Mouse (Mus musculus): ENCODE results near the gene Acsm1. TPM values are rescaled to one million over a fixed set of nuclear protein-coding genes. Genes with fewer than 3 reads are reported as not detected.

Acsm1 gene
- total and polyA plus RNA-seq, 2 experiments from 2014 or later = not detected

DNA sequence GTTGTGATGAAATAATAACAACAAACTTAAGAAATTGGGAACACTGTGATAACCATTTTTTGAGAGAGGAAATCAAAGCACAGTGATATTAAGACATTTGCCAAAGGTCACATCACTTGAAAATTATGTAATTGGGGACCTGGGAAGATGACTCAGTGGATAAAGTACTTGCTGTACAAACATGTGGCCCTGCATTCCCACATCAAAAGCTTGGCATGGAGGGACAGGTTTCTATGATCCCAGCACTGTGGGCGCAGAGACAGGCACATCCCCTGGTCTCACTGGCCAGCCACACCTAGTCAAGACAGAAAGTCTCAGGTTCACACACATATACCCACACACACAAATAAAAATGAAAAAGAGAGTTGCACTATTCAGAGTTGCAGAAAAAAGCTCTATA, 88.1 kb downstream of the Acsm1 start:
- H3K36me3 ChIP-seq (ENCODE audit: insufficient read depth, low read length) = no peaks in the 10 kb centered on the region

More for the DNA sequence above, 88.1 kb downstream of the Acsm1 start:
- no peak overlapping the region for H3K27ac ChIP-seq
- no peak for TF ChIP-seq CTCF (IDR thresholded peaks at IDR 0.05; ENCODE audit: low read depth)
- no peak overlapping the region for H3K9ac ChIP-seq (replicated peaks; ENCODE audit: low read length)
- ATAC-seq (no peak), DNase-seq (ENCODE audit: low spot score) (no peak)
- no peaks in the 10 kb centered on the region for H3K9me3 ChIP-seq (ENCODE audit: low read length)
- WGBS = 92% methylated on average over 1 of the region's 1 CpGs
- no peak overlapping the region for H3K4me2 ChIP-seq (ENCODE audit: low read depth, low read length)
- H3K4me1 ChIP-seq (ENCODE audit: insufficient read depth, low read length) = no peaks in the 10 kb centered on the region
- H3K4me3 ChIP-seq (ENCODE audit: low read length) = no peak overlapping the region
- no peaks in the 10 kb centered on the region for H3K27me3 ChIP-seq (ENCODE audit: insufficient read depth, low read length)

Other genes with a start within 250 kb of the Acsm1 start
- gene Gp2, start 147.7 kb upstream of the Acsm1 start, total RNA-seq (2014; rRNA removed) = not detected in 2 replicates
- gene Gp2, start 147.7 kb upstream of the Acsm1 start, polyA plus RNA-seq (2015; fragmentation: Nextera tagmentation; extraction: Ambion mirVana) = not detected in 2 replicates
- not detected in 2 replicates for gene Umod, start 127.7 kb upstream of the Acsm1 start, total RNA-seq (2014; rRNA removed)
- gene Umod, start 127.7 kb upstream of the Acsm1 start, polyA plus RNA-seq (2015; fragmentation: Nextera tagmentation; extraction: Ambion mirVana) = not detected in 2 replicates
- 0.16 TPM in 1 of 2 replicates, not detected in the other for gene Acsm5, start 87.6 kb upstream of the Acsm1 start, total RNA-seq (2014; rRNA removed)
- 0.25 and 0.35 TPM in 2 replicates for gene Acsm5, start 87.6 kb upstream of the Acsm1 start, polyA plus RNA-seq (2015; fragmentation: Nextera tagmentation; extraction: Ambion mirVana)
- not detected in 2 replicates for gene Pdilt, start 83.5 kb upstream of the Acsm1 start, total RNA-seq (2014; rRNA removed)
- 0.06 and 0.08 TPM in 2 replicates for gene Pdilt, start 83.5 kb upstream of the Acsm1 start, polyA plus RNA-seq (2015; fragmentation: Nextera tagmentation; extraction: Ambion mirVana)
- gene Acsm2, start 52.7 kb upstream of the Acsm1 start, total RNA-seq (2014; rRNA removed) = 0.05 TPM in 1 of 2 replicates, not detected in the other
- 0.09 TPM in 1 of 2 replicates, not detected in the other for gene Acsm2, start 52.7 kb upstream of the Acsm1 start, polyA plus RNA-seq (2015; fragmentation: Nextera tagmentation; extraction: Ambion mirVana)
- gene Acsm4, start 83.0 kb downstream of the Acsm1 start, total RNA-seq (2014; rRNA removed) = not detected in 2 replicates
- not detected in 2 replicates for gene Acsm4, start 83.0 kb downstream of the Acsm1 start, polyA plus RNA-seq (2015; fragmentation: Nextera tagmentation; extraction: Ambion mirVana)
- 24.4 and 29.0 TPM in 2 replicates for gene Thumpd1, start 113.8 kb downstream of the Acsm1 start, total RNA-seq (2014; rRNA removed)
- 64.2 and 65.2 TPM in 2 replicates for gene Thumpd1, start 113.8 kb downstream of the Acsm1 start, polyA plus RNA-seq (2015; fragmentation: Nextera tagmentation; extraction: Ambion mirVana)
- not detected in 2 replicates for gene Acsm3, start 153.9 kb downstream of the Acsm1 start, total RNA-seq (2014; rRNA removed)
- 0.09 TPM in 1 of 2 replicates, not detected in the other for gene Acsm3, start 153.9 kb downstream of the Acsm1 start, polyA plus RNA-seq (2015; fragmentation: Nextera tagmentation; extraction: Ambion mirVana)
- gene Rexo5, start 187.0 kb downstream of the Acsm1 start, total RNA-seq (2014; rRNA removed) = 3.9 and 4.4 TPM in 2 replicates
- 6.8 and 7.9 TPM in 2 replicates for gene Rexo5, start 187.0 kb downstream of the Acsm1 start, polyA plus RNA-seq (2015; fragmentation: Nextera tagmentation; extraction: Ambion mirVana)
- 8.2 and 9.6 TPM in 2 replicates for gene Eri2, start 187.0 kb downstream of the Acsm1 start, total RNA-seq (2014; rRNA removed)
- gene Eri2, start 187.0 kb downstream of the Acsm1 start, polyA plus RNA-seq (2015; fragmentation: Nextera tagmentation; extraction: Ambion mirVana) = 8.7 and 10.4 TPM in 2 replicates

Data from hindbrain, postnatal 0 days (tissue).